Mouse (Mus musculus) ovary, postnatal 14 days (tissue): ENCODE results near the gene Hacd1.

ENCODE experiments used
- DNase-seq: peaks from one replicate; pipeline ENCODE4 v3.0.0; 2022; ENCODE audit warnings: low spot score

The Hacd1 gene

GRCm38 (mm10) chr2:14005121-14005520 is 50.8 kb downstream of the Hacd1 start:
- DNase-seq = no peak

DNA sequence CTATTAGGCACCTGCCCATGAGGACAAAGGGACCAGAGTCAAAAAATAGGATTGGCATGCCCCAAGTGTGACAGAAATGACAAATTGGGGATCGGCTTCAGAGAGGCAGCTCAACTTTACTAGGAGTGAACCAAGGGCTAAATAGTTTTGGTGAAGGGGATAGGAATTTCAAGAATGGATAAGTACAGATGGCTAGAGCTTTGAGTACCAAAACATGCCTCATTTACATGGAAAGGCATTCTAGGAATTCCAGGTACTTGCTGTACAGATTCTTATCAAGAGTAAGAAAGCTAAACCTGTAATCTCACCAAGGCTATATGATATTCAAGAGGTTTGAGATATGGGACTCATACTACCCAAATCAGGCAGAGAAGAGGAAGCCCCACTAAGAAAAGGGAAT is 95.8 kb downstream of the Hacd1 start:
- DNase-seq = no peak

DNA sequence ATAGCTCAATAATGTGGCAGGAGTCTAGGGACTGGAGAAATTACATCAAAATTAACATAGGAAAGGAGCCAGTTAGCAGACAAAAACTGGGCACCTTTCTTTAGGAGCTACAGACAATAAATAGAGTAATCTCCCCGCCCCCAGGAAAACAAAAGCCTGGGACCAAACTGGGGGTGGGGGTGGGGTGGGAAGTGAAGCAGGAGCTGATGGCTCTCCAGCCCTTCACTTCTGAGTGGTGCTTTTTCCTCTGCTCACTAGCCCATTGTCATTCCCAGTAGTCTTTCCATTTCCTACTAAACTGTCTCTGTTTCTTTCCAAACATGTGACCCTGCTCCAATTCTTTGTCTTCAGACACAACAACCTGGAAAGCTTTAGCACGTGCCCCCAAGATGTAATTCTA is 99.5 kb downstream of the Hacd1 start:
- no peak for DNase-seq

GRCm38 (mm10) chr2:13938118-13938517 is 117.8 kb downstream of the Hacd1 start:
- peak; percentile 1 for DNase-seq

- DNase-seq = no peak
These were observed 120.6 kb downstream of the Hacd1 start for GRCm38 (mm10) chr2:13935343-13935742.

DNA sequence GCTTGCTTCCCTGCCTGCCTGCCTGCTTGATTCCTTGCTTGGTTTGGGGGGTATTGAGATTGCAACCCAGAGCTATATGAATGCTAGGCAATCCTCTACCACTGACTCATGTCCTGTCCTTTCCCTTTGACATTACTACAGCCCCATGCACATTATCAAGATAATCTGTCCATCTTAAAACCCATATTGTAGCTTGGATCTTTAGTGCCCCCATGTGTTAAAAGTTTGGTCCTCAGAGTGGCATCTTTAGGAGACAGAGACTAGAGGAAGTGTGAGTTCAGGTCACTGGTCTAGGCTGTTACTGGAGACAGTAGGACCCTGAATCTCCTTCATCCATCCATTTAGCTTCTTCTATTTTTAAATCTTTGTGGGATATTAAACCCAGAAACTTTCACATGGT is 123.7 kb downstream of the Hacd1 start:
- DNase-seq = no peak

DNA sequence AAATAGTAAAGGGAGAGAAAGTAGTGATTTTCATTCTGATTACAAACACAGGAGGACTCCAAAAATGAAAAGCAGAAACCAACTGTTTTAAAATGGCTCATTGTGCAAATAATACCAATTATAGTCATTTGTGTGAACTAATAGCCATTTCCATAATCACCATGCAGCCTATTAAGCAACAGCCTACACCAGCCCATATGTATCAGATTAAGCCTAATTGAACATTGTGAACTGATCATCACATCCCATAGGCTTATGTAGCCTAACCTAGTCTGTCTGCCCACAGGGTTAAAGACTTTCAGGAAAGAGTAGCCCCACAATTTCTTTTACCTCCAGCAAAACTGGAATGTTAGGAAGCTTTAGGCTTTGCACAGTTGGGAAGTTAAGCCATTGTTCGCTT is 125.2 kb downstream of the Hacd1 start:
- no peak for DNase-seq

DNA sequence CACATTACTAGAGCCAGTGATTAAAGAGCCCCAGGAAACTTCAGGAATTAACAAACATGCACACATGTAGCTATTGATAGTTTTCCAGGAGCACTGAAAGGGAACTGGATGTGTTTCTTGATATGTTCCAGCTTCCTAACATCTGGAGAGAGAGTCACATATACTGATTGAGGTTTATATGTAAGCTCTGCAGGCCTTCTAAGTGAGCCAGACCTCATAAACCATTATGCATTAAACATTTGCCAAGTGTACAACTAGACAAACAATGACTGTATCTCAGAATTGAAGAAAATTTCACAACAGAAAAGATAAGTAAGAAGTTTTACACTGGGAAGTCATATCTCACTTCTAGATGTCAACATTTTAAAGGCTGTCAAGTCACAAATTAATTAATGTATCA is 167.4 kb downstream of the Hacd1 start:
- DNase-seq = no peak

- DNase-seq = no peak
These were observed 198.5 kb downstream of the Hacd1 start for GRCm38 (mm10) chr2:13857461-13857860.

DNA sequence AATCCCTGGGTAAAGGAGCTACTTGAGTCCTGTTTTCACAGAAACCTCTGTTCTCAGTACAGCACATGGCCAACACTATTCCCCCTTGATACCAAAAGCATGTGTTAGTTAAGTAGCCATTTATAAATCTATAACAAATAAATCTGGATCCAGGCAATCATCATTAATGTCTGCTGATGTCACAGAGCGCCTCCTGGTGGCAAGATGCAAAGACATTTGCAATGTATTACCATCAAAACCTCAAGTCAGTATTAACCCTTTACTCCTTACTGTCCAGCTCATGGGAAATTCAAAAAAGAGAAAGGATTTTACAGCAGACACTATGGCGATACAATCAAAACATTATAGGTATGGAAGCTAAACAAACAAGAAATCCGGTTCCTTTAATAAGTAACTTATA is 200.4 kb downstream of the Hacd1 start:
- no peak for DNase-seq

DNA sequence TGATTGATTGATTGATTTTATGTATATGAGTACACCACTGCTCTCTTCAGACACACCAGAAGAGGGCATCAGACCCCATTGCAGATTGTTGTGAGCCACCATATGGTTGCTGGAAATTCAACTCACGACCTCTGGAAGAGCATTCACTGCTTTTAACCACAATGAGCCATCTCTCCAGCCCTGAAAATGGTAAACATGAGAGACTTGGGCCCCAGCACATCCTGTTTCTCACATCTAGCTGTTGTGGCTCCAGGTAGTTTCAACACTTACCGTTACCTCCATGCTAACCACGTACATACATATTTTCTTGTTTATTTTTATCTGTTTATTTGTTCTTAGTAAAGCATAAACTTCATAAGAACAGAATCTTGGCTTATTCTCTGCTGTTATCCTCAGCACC is 219.6 kb downstream of the Hacd1 start:
- no peak for DNase-seq

DNA sequence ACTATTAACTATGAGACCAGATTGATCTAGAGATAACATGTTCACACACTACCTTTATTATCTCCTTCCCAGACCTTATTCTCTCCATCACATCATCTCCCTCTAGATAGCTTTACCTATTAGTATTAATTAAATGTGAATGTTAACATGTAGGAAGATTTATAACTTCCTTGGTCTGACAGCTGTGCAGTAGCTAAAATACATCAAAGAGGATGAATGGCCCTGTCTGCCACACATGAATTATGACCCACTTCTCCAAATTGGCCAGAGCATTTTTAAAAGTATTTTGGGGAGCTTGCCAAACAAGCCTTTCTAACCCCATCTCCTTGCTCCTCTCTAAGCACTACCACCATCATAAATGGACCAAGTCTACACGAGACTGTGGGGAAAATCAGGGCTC is 220.9 kb downstream of the Hacd1 start:
- no peak for DNase-seq

GRCm38 (mm10) chr2:13816645-13817044 is 239.3 kb downstream of the Hacd1 start:
- DNase-seq = no peak

GRCm38 (mm10) chr2:13808593-13808992 is 247.3 kb downstream of the Hacd1 start:
- no peak for DNase-seq

DNA sequence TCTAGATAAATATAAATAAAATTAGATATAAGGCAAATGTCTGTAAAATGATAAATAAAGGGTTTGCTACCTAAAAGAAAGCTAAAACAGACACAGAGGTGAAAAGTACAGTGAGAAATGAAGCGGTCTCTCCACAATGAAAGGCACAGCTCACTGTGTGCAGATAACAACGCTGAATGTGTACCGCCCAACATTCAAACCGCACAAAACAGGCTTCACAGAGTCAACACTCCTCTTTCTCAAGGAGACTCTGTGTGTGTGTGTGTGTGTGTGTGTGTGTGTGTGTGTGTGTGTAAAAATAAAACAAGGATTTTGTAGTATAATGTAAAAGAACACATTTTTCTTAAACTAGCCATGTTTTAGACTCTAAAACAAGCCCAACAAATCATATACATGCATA is 247.9 kb downstream of the Hacd1 start:
- no peak for DNase-seq

- no peak for DNase-seq
These were observed 249.8 kb downstream of the Hacd1 start for GRCm38 (mm10) chr2:13806120-13806519.

- no peak for DNase-seq
These were observed 255.3 kb downstream of the Hacd1 start for GRCm38 (mm10) chr2:13800639-13801038.
